Mouse (Mus musculus) liver, embryonic 14.5 days (tissue): Measurements from ENCODE around the gene Ctrc. TPM values are rescaled to one million over a fixed set of nuclear protein-coding genes. Genes with fewer than 3 reads are reported as not detected.

Experiments
- ATAC-seq: fragments of 200-750 bp; cut with Nextera tagmentation; 2 replicates; pipeline ENCODE4 v1.8.0; 2017; ENCODE audit warnings: moderate number of reproducible peaks, mild to moderate bottlenecking, moderate library complexity; ENCODE audit not compliant: insufficient read depth
- DNase-seq, 3 experiments: peaks; one replicate each; pipeline ENCODE4 v3.0.0-alpha.2; 2012 to 2013; ENCODE audit warnings: low read depth in 3 of 3, low spot score in 3 of 3
- H3K27ac ChIP-seq: fragments of 300-500 bp; sonication (generic); 2 replicates; pipeline ENCODE4 v1.5.1; 2014; ENCODE audit warnings: moderate library complexity, mild to moderate bottlenecking, control low read depth, inconsistent platforms
- H3K27me3 ChIP-seq: fragments of 300-500 bp; sonication (generic); 2 replicates; pipeline ENCODE4 v1.6.1; 2014; ENCODE audit warnings: mild to moderate bottlenecking, low read length, moderate library complexity; ENCODE audit not compliant: control insufficient read depth, insufficient read depth
- H3K36me3 ChIP-seq: fragments of 300-500 bp; sonication (generic); replicated peaks from 2 replicates; pipeline ENCODE4 v1.6.1; 2014; ENCODE audit warnings: low read depth; ENCODE audit not compliant: control insufficient read depth, insufficient read depth
- H3K4me1 ChIP-seq, 2 experiments: fragments of 200-500 bp in 1 of 2; fragments of 300-500 bp in 1 of 2; sonication (generic) in 1 of 2; replicated peaks; 2 replicates each; pipeline ENCODE4 v1.6.1; 2012 to 2014; ENCODE audit warnings: antibody characterized with exemption in 1 of 2, inconsistent platforms in 1 of 2, low read length in 1 of 2; ENCODE audit not compliant: control insufficient read depth in 2 of 2, insufficient read depth in 2 of 2
- H3K4me2 ChIP-seq: fragments of 300-500 bp; sonication (generic); 2 replicates; pipeline ENCODE4 v1.6.1; 2014; ENCODE audit warnings: low read depth, mild to moderate bottlenecking, control low read depth, moderate library complexity
- H3K4me3 ChIP-seq, 2 experiments: fragments of 200-500 bp in 1 of 2; fragments of 300-500 bp in 1 of 2; sonication (generic) in 1 of 2; 2 replicates each; pipeline ENCODE4 v1.5.1; 2012 to 2014; ENCODE audit warnings: low read depth in 2 of 2, low read length in 2 of 2, mild to moderate bottlenecking in 2 of 2, control low read depth in 1 of 2, inconsistent platforms in 1 of 2, moderate library complexity in 1 of 2; ENCODE audit not compliant: insufficient read depth in 1 of 2
- H3K9ac ChIP-seq: fragments of 300-500 bp; sonication (generic); replicated peaks from 2 replicates; pipeline ENCODE4 v1.6.1; 2014; ENCODE audit warnings: mild to moderate bottlenecking, control low read depth, moderate library complexity
- H3K9me3 ChIP-seq: fragments of 300-500 bp; sonication (generic); 2 replicates; pipeline ENCODE4 v1.6.1; 2016; ENCODE audit warnings: low read length, mixed read lengths; ENCODE audit not compliant: control insufficient read depth
- CTCF ChIP-seq: IDR thresholded peaks from 2 replicates; pipeline ENCODE4 v1.5.1; 2016; ENCODE audit warnings: antibody characterized with exemption, low read depth, control low read depth
- EP300 ChIP-seq: IDR thresholded peaks from 2 replicates; pipeline ENCODE4 v1.6.1; 2016; ENCODE audit warnings: antibody characterized with exemption, low read depth
- WGBS: fragments of 180-500 bp; shearing (Covaris S2); extraction: QIAGEN DNeasy Blood & Tissue Kit; methylation state at CpG from one replicate; pipeline ENCODE4 v1.1.7; 2014; ENCODE audit not compliant: insufficient replicate concordance; 5-methylcytosine and 5-hydroxymethylcytosine counted together
- polyA plus RNA-seq, 2 experiments: library from polyadenylated mRNA; depleted of rRNA in 1 of 2; stranded (reverse) in 1 of 2; unstranded in 1 of 2; fragments of >200 nt; fragmentation: Nextera tagmentation in 1 of 2; extraction: Ambion mirVana in 1 of 2; gene quantifications; 2 replicates each; pipeline versions ENCODE4 v1.2.1 to v1.2.3; 2012 to 2014

The Ctrc gene
- polyA plus RNA-seq, 2 experiments: not detected

DNA sequence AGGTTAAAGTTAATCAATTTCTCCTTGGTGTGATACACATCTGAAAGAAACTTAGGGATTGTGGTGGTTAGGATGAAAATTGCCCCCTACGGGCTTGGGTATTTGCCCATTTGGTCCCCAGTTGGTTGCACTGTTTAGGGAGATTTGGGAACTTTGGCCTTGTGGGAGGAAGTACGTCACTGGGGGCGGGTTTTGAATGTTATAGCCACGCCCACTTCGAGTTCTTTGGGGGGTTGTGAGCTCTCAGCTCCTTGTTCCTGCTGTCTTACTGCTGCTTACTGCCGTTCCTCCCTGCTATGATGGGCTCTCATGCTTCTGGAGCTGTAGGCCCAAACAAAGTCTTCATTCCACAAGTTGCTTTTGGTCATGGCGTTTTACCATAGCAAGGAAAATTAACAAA, 14.8 kb downstream of the Ctrc start:
- Histone ChIP-seq H3K27ac (no peak overlapping the region), H3K36me3 (no peaks in the 10 kb centered on the region), H3K4me2 (no peak overlapping the region), H3K4me1 (no peaks in the 10 kb centered on the region), H3K27me3 (no peaks in the 10 kb centered on the region), H3K9ac (no peak overlapping the region), H3K9me3 (no peaks in the 10 kb centered on the region), H3K4me3 (no peak overlapping the region)
- TF ChIP-seq CTCF: no peak
- TF ChIP-seq EP300: no peak
- no peak for DNase-seq
- WGBS: 63% methylated on average over 7 of the region's 7 CpGs
- no peak for ATAC-seq

DNA sequence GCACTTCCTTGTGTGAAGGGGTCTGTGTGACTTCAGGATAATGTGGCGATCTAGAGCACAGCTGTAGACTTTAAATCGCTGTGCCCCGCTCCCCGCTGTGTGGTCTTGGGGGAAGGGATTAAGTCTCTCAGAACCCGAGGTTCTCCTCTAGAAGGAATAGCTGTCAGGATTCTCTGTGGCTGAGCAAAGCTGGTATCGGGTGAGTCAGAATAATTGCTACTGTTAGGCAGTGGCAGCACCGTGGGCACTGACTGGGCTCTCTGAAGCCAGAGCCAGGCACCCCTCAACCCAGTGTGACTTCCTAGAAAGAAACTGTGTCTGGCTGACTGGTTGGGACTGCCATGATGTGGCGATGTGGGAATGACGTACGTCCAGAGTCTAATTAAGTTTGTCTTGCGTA, 15.8 kb downstream of the Ctrc start:
- Histone ChIP-seq H3K36me3 (no peaks in the 10 kb centered on the region), H3K27ac (no peak overlapping the region), H3K4me3 (no peak overlapping the region), H3K9me3 (no peaks in the 10 kb centered on the region), H3K4me2 (no peak overlapping the region), H3K4me1 (no peaks in the 10 kb centered on the region), H3K9ac (no peak overlapping the region), H3K27me3 (no peaks in the 10 kb centered on the region)
- TF ChIP-seq CTCF (no peak), EP300 (no peak)
- 59% methylated on average over 11 of the region's 11 CpGs for WGBS
- no peak for DNase-seq
- ATAC-seq: no peak

DNA sequence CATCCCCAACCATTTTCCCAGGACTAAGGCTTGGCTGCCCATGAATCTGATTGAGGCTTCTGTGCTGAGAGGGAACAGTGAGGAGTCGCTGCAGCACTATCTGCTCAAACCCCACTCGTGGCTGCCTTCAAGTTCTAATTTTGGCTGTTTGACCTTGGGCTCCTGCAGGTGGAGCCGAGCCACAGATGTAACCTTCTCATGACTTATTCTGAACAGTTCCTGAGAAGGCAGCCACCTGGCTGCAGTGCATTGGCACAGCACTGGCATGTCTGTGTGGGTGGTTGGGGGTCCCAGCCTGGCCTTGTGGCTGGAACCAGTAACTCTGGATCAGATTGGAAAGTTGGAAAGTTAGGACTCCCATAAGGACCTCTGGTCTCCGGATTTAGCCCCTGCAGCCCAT, 18.0 kb downstream of the Ctrc start:
- no peak for ATAC-seq
- no peak for DNase-seq
- Histone ChIP-seq H3K4me2 (no peak overlapping the region), H3K9ac (no peak overlapping the region), H3K36me3 (no peaks in the 10 kb centered on the region), H3K27ac (no peak overlapping the region), H3K27me3 (no peaks in the 10 kb centered on the region), H3K9me3 (no peaks in the 10 kb centered on the region), H3K4me1 (0 out of 4 replicates have a peak, but pooled peaks cover 0 to 1% of the 10 kb centered on the region in 2 experiments), H3K4me3 (no peak overlapping the region)
- WGBS: 38% methylated on average over 4 of the region's 4 CpGs
- TF ChIP-seq EP300 (no peak), CTCF (no peak)

DNA sequence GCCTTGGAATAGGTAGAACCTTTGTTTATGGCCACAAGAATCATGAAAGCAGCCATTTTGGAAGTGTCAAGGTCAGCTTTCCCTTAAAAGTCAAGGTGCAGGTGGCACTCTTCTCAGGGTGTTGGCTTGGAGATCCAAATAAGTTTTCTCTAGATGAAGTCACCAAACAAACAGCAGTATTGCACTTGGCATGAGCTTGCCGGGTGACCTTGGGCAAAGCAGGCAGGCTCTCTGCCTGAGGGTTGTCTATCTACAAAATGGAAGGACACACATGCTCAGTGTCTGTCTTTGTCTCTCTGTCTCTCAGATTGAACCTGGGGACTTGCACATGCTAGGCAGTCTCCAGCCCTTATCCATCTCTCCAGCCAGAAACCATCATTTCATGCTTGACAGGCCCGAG, 18.8 kb downstream of the Ctrc start:
- no peak for TF ChIP-seq EP300
- no peak for TF ChIP-seq CTCF
- Histone ChIP-seq H3K4me2 (no peak overlapping the region), H3K9ac (no peak overlapping the region), H3K4me1 (peaks cover 0 to 5% of the 10 kb centered on the region in 2 experiments; a peak in 1 of 4 replicates), H3K9me3 (no peaks in the 10 kb centered on the region), H3K4me3 (no peak overlapping the region), H3K27ac (no peak overlapping the region), H3K36me3 (no peaks in the 10 kb centered on the region), H3K27me3 (no peaks in the 10 kb centered on the region)
- DNase-seq (no peak), ATAC-seq (no peak)
- WGBS: 65% methylated on average over 2 of the region's 2 CpGs

DNA sequence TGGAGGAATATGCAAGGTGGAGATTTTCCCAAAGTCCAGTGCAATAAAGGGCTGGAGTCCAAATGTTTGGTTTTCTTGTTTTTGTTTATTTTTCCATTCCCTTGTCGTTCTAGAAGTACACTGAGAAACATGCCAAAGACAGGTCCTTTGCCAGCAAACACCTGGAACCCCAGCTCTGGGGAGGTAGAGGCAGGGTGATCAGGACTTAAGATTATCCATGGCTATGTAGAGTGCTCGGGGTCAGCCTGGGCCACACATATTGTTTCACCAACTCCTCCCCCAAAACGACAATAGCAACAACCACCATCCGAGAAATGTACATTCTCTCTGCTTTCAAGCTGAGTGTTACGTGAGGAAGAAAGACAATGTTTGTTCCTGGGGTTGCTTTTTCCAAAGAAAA, 20.1 kb downstream of the Ctrc start, which contains the start of gene Cela2a:
Gene Cela2a, minus strand, starts transcription at position 101 of the 400 bp plus-strand sequence.
- no peak within 1 kb of the TSS for H3K27ac ChIP-seq
- H3K4me3 ChIP-seq: no peak within 1 kb of the TSS
- no peaks in the 10 kb centered on the region for H3K9me3 ChIP-seq
- 37% methylated on average over 5 of the region's 5 CpGs for WGBS
- H3K27me3 ChIP-seq: no peaks in the 10 kb centered on the region
- H3K4me2 ChIP-seq: no peak within 1 kb of the TSS
- TF ChIP-seq CTCF (no peak), EP300 (no peak)
- H3K9ac ChIP-seq: no peak within 1 kb of the TSS
- ATAC-seq: no peak
- H3K36me3 ChIP-seq: no peaks in the 10 kb centered on the region
- H3K4me1 ChIP-seq: peaks cover 0 to 5% of the 10 kb centered on the region in 2 experiments; a peak in 1 of 4 replicates
- no peak for DNase-seq
